Mouse (Mus musculus) lung, postnatal 10 days (tissue): ENCODE results near the gene Gm10762.
A peak's percentile ranks its signal among the peaks of the same experiment; 100 is the strongest.

Source experiments
- DNase-seq: peaks from one replicate; pipeline ENCODE4 v3.0.0; 2021

Gm10762 gene

GRCm38 (mm10) chr2:128967661-128968441 lies at the start of gene Gm10762:
Gm10762 (minus strand) TSS chr2:128967725.
- DNase-seq, result peak; percentile 90

DNA sequence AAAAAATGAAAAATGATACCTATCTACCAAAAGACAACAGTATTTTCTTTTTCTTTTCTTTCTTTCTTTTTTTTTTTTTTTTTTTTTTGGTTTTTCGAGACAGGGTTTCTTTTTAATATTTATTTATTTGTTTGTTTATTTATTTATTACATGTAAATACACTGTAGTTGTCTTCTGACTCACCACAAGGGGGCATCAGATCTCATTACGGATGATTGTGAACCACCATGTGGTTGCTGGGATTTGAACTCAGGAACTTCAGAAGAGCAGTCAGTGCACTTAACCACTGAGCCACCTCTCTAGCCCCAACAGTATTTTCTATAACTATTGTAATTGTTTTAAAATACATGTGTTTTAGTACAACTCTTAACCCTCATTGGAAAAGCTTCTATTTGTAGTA lies 41.3 kb upstream of the Gm10762 start:
- peak; percentile 6 for DNase-seq

- DNase-seq, result no peak
Measured at GRCm38 (mm10) chr2:129006194-129006749, 38.7 kb upstream of the Gm10762 start.

- DNase-seq, result no peak
Measured at GRCm38 (mm10) chr2:129004872-129005271, 37.3 kb upstream of the Gm10762 start.

DNA sequence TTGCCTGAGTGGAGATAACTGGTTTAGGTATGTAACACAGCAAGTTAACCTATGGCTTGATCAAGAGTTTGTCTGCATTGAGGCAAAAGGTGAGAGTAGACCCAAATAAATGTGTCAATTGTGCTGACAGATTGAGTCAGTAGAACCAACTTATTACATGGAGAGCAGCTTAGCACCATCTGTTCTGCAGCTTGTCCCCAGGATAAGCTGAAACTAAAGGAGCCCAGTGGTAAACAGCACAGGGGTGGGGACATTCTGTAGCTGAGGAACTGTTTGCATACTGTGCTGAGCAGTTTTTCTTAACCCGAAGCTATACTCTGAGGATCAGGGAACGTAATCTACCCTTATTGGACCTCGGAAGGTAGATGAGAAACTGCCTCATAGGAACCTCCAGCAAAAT lies 17.2 kb upstream of the Gm10762 start:
- no peak for DNase-seq

DNA sequence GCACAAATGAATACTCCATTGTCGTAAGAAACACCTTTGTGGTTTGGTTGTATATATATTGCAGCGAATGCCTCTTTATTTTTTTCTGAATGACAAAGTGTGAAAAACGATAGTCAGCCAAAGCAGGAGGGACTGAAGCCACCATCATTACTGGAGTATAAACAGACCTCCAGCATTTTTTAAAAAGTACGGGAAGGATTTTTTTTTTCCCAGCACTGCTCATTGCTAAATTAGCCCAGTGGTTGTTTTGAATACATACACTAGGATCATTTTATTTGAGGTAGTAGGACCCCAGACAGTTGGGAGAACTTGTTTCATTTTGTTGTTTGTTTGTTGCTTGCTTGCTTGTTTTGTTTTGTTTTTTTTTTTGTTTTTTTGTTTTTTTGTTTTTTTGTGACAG lies 8.0 kb upstream of the Gm10762 start:
- no peak for DNase-seq

GRCm38 (mm10) chr2:128972301-128972700 lies 4.8 kb upstream of the Gm10762 start:
- DNase-seq, result no peak

DNA sequence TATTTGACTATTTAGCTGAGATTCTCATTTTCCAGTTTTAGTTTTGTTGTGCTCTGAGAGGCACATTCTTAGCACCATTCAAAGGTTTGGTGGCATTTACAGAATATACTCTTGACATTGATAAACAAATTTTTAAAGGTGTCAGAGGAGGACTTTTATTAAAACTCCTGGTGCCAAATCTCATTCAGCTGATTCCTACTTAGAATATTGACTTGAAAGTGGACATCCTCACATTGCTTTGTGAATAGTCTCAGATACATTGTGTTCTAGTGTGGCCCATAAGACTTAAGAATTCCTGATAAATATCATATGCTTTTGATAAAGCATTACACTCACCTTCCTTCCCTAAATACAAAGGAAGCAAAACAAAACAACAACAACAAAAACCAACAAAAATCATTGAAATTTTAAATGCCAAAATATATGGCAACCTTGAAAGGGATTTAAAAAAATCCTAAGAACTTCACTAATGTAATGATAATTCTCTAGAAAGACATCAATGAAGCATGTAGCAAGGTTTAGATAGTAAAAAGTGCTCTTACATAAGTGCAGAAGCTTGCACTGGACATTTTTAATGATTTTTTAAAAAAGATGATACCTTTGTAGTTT lies 1.1 kb upstream of the Gm10762 start:
- no peak for DNase-seq

GRCm38 (mm10) chr2:128966641-128967580 lies 614 bp downstream of the Gm10762 start, which contains the start of gene Zc3h6:
Zc3h6 (plus strand) TSS chr2:128967402.
- DNase-seq, result peak; percentile 99

- DNase-seq, result no peak
Measured at GRCm38 (mm10) chr2:128966236-128966635, 1.3 kb downstream of the Gm10762 start.

- no peak for DNase-seq
Measured at GRCm38 (mm10) chr2:128965505-128966105, 1.9 kb downstream of the Gm10762 start.

- no peak for DNase-seq
Measured at GRCm38 (mm10) chr2:128954186-128954585, 13.3 kb downstream of the Gm10762 start.

DNA sequence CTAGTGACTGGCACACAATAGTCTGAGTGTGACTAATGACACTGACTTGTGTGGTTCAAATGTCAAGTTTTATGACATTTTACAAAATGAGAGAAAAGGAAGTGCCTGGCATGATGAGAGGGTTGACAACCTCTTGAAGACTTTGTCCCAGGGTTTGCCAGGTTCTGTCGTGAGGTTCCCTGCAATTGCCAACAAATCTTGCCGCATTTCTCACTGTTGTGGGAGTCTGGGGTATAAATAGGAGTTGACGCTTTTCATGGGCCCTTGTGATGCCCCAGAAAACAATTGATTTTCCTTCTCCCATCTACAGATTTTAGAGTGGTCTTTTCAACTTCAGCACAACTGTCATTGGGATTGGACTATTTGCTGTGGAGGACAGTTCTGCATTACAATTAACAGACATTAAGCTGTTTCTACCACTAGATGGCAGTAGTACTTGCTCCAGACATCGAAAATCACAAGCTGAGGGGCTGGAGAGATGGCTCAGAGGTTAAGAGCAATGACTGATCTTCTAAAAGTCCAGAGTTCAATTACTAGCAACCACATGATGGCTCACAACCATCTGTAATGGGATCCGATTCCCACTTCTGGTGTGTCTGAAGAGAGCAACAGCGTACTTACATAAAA lies 19.4 kb downstream of the Gm10762 start:
- DNase-seq, result peak; percentile 42

GRCm38 (mm10) chr2:128943538-128944528 lies 23.7 kb downstream of the Gm10762 start, which contains the start of gene Zc3h8:
Zc3h8 (minus strand) TSS chr2:128944077.
- DNase-seq, result peak; percentile 97

- DNase-seq, result no peak
Measured at GRCm38 (mm10) chr2:128936256-128936655, 31.3 kb downstream of the Gm10762 start.

- DNase-seq, result no peak
Measured at GRCm38 (mm10) chr2:128930704-128931103, 36.8 kb downstream of the Gm10762 start.

GRCm38 (mm10) chr2:128928446-128928845 lies 39.1 kb downstream of the Gm10762 start:
- DNase-seq, result no peak

GRCm38 (mm10) chr2:128924799-128925198 lies 42.7 kb downstream of the Gm10762 start:
- DNase-seq, result no peak
